Mouse (Mus musculus) thymus, postnatal 14 days (tissue): ENCODE results near the gene Cap1.

Source experiments
- DNase-seq: peaks from one replicate; pipeline ENCODE4 v3.0.0; 2021

The Cap1 gene

GRCm38 (mm10) chr4:122886579-122887254 is 861 bp upstream of the Cap1 start:
- no peak for DNase-seq

GRCm38 (mm10) chr4:122884481-122885340 is 1.1 kb downstream of the Cap1 start:
- peak; percentile 21 for DNase-seq

GRCm38 (mm10) chr4:122884051-122884450 is 1.8 kb downstream of the Cap1 start:
- DNase-seq = no peak

- DNase-seq = no peak
Observed at GRCm38 (mm10) chr4:122883294-122883693, 2.6 kb downstream of the Cap1 start.

- DNase-seq = no peak
Observed at GRCm38 (mm10) chr4:122882544-122882943, 3.3 kb downstream of the Cap1 start.

GRCm38 (mm10) chr4:122878333-122879070 is 7.4 kb downstream of the Cap1 start:
- DNase-seq = peak; percentile 34

GRCm38 (mm10) chr4:122873512-122873911 is 12.3 kb downstream of the Cap1 start:
- DNase-seq = no peak

GRCm38 (mm10) chr4:122873003-122873402 is 12.9 kb downstream of the Cap1 start:
- DNase-seq = peak; percentile 54

GRCm38 (mm10) chr4:122871989-122872388 is 13.9 kb downstream of the Cap1 start:
- no peak for DNase-seq

GRCm38 (mm10) chr4:122871269-122871668 is 14.6 kb downstream of the Cap1 start:
- no peak for DNase-seq

GRCm38 (mm10) chr4:122870741-122871140 is 15.1 kb downstream of the Cap1 start:
- no peak for DNase-seq

GRCm38 (mm10) chr4:122870027-122870426 is 15.8 kb downstream of the Cap1 start:
- peak; percentile 69 for DNase-seq

GRCm38 (mm10) chr4:122868041-122868440 is 17.8 kb downstream of the Cap1 start:
- DNase-seq = no peak

GRCm38 (mm10) chr4:122861836-122862235 is 24.0 kb downstream of the Cap1 start:
- no peak for DNase-seq

- DNase-seq = no peak
Observed at GRCm38 (mm10) chr4:122859096-122859674, 26.7 kb downstream of the Cap1 start.

GRCm38 (mm10) chr4:122857909-122858308 is 27.9 kb downstream of the Cap1 start:
- DNase-seq = no peak

GRCm38 (mm10) chr4:122854770-122855169 is 31.1 kb downstream of the Cap1 start:
- no peak for DNase-seq

- DNase-seq = peak; percentile 55
Observed at GRCm38 (mm10) chr4:122853691-122854090, 32.2 kb downstream of the Cap1 start.

- no peak for DNase-seq
Observed at GRCm38 (mm10) chr4:122851535-122851934, 34.3 kb downstream of the Cap1 start.

- peak; percentile 76 for DNase-seq
Observed at GRCm38 (mm10) chr4:122848150-122848621, 37.7 kb downstream of the Cap1 start.

GRCm38 (mm10) chr4:122838416-122838815 is 47.4 kb downstream of the Cap1 start:
- DNase-seq = peak; percentile 47

GRCm38 (mm10) chr4:122837994-122838393 is 47.9 kb downstream of the Cap1 start:
- no peak for DNase-seq

- no peak for DNase-seq
Observed at GRCm38 (mm10) chr4:122837180-122837730, 48.6 kb downstream of the Cap1 start.
